Mouse (Mus musculus) lung, embryonic 15.5 days (tissue): ENCODE results near the gene Primpol. TPM values are rescaled to one million over a fixed set of nuclear protein-coding genes. Genes with fewer than 3 reads are reported as not detected.
A peak's percentile ranks its signal among the peaks of the same experiment; 100 is the strongest.

Source experiments
- ATAC-seq: fragments of 200-750 bp; cut with Nextera tagmentation; 2 replicates; pipeline ENCODE4 v1.8.0; 2017; ENCODE audit warnings: moderate number of reproducible peaks, borderline replicate concordance; ENCODE audit not compliant: low FRiP score, low TSS enrichment; ENCODE audit errors: extremely low read depth
- H3K27ac ChIP-seq: fragments of 300-500 bp; sonication (generic); 2 replicates; pipeline ENCODE4 v1.5.1; 2015; ENCODE audit warnings: moderate library complexity, mild to moderate bottlenecking, inconsistent platforms
- H3K27me3 ChIP-seq: fragments of 300-500 bp; sonication (generic); 2 replicates; pipeline ENCODE4 v1.6.1; 2015; ENCODE audit warnings: inconsistent platforms
- H3K36me3 ChIP-seq: fragments of 300-500 bp; sonication (generic); 2 replicates; pipeline ENCODE4 v1.6.1; 2015; ENCODE audit warnings: inconsistent platforms
- H3K4me1 ChIP-seq: fragments of 300-500 bp; sonication (generic); 2 replicates; pipeline ENCODE4 v1.6.1; 2015; ENCODE audit warnings: inconsistent platforms
- H3K4me2 ChIP-seq: fragments of 300-500 bp; sonication (generic); 2 replicates; pipeline ENCODE4 v1.6.1; 2015; ENCODE audit warnings: inconsistent platforms, mild to moderate bottlenecking, moderate library complexity
- H3K4me3 ChIP-seq: fragments of 300-500 bp; sonication (generic); 2 replicates; pipeline ENCODE4 v1.5.1; 2015; ENCODE audit warnings: mild to moderate bottlenecking, inconsistent platforms
- H3K9ac ChIP-seq: fragments of 300-500 bp; sonication (generic); 2 replicates; pipeline ENCODE4 v1.6.1; 2015; ENCODE audit warnings: inconsistent platforms
- H3K9me3 ChIP-seq: fragments of 300-500 bp; sonication (generic); 2 replicates; pipeline ENCODE4 v1.6.1; 2016; ENCODE audit warnings: inconsistent platforms
- WGBS: fragments of 180-500 bp; shearing (Covaris S2); methylation state at CpG from one replicate; pipeline ENCODE4 v1.1.7; 2015; 5-methylcytosine and 5-hydroxymethylcytosine counted together
- polyA plus RNA-seq: library from polyadenylated mRNA; unstranded; fragments of >200 nt; fragmentation: Nextera tagmentation; extraction: Ambion mirVana; gene quantifications from 2 replicates; pipeline ENCODE4 v1.2.1, GENCODE M21; 2015

Gene Primpol
- polyA plus RNA-seq, 1 experiment from 2014 or later = 13.4 TPM

DNA sequence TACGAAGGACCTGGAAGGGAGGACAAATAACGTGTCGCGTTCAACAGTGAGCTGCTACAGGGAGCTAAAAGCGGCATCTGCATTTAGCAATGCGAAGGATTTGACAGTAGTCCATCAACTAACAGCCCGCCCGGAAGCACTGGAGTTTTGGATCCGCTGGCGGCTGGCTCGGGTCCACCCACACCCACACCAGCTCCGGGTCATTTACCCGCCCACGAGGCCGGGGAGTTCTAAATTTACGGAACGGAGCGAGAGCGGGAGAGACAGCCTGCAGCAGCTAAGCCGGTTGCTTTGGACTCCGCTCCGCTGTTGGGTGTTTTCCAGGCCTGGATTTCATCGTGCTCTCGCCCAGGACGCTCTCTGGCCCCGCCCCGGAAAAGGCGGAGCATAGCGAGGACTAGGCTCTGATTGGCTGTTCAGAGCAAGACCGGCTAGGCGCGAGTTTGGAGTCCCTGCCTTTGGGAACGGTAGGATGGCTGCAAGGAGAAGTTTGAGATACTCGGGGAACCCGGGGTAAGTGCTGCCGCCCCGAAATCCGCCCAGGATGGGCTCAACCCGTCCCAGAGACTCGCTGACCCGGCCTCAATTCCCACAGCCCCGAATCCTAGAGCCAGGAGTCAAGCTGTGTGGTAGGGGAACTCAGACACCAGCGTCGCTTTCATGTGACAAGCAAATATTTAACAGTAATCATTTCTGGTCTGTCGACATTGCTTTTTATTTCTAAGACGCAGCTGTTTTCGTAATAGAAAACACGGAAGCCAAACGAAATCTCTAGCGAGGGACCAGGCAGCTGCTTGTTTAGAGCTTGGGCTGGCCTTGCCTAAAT, 65.2 kb downstream of the Primpol start, which contains the start of gene Cenpu:
Gene Cenpu, plus strand, starts transcription at position 414 of the 826 bp plus-strand sequence.
- no peaks in the 10 kb centered on the region for H3K9me3 ChIP-seq

DNA sequence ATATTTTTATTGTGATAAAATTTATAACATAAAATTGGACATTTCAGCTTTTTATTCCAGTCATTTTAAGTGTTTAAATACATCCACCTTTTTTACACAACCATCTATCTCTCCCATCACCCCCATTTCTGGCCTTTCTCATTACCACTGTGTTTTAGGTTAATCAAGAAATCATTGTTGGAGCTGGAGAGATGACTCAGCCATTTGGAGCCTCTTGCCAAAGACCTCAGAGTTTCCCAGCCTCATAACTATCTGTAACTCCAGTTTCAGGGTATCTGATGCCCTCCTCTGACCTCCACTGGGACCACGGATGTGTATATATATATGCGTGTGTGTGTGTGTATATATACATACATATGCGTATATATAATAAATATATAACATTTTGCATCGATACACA, 66.0 kb downstream of the Primpol start:
- Histone ChIP-seq H3K4me2 (peak overlapping the region; percentile 58), H3K4me1 (peaks cover 22% of the 10 kb centered on the region), H3K9me3 (no peaks in the 10 kb centered on the region), H3K4me3 (peak overlapping the region; percentile 68), H3K27me3 (no peaks in the 10 kb centered on the region), H3K27ac (no peak overlapping the region), H3K9ac (no peak overlapping the region), H3K36me3 (0 out of 2 replicates have a peak, but pooled peaks cover 3% of the 10 kb centered on the region)
- 24% methylated on average over 4 of the region's 4 CpGs for WGBS
- ATAC-seq = no peak

More for the DNA sequence above, 65.2 kb downstream of the Primpol start, which contains the start of gene Cenpu:
- Histone ChIP-seq H3K4me3 (peak within 1 kb of the TSS; percentile 68), H3K4me1 (peaks cover 14% of the 10 kb centered on the region), H3K36me3 (0 out of 2 replicates have a peak, but pooled peaks cover 7% of the 10 kb centered on the region), H3K27me3 (no peaks in the 10 kb centered on the region), H3K4me2 (peak within 1 kb of the TSS; percentile 76), H3K27ac (peak within 1 kb of the TSS; percentile 79), H3K9ac (peak within 1 kb of the TSS; percentile 58)
- ATAC-seq = peak; percentile 98
- under 1% methylated on average over 50 of the region's 50 CpGs for WGBS

DNA sequence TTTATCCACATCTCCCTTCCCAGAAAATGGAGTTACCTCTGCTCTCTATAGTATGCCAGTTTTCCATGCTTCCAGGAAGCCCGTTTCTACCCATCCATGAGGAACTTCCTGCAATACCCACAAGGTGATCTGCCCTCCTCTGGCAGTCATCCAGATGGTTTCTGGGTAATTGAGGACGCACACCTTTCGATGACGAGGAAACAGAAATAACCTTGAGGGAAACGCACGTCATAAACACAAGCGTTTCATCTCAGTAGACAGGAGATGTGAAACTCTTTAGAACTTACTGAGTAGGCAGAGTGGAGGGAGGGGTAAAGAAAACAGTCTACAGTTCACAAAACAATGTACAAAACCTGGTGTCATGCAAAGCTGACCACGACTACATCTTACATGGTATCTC, 67.0 kb downstream of the Primpol start:
- no peak for ATAC-seq
- WGBS = 80% methylated on average over 8 of the region's 8 CpGs

DNA sequence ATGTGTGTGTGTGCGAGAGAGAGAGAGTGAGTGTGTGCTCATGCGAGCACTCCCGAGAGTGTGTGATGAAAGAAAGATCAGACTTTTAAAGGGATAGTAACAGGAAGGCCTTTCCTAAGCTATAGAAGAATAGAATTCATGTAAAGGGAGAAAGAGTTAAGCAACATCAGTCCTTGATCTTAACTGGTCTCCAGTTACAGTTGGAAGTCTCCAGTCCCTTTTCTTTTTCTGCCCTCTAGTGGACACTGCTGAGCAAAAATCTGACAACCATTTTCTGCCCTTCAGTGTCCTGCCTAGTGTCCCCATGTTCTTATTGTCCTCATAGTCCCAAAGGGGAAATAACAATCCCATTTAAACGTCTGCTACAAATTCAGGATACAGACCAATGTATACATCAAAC, 69.8 kb downstream of the Primpol start:
- H3K27ac ChIP-seq = no peak overlapping the region
- ATAC-seq = no peak
- no peak overlapping the region for H3K4me3 ChIP-seq
- H3K36me3 ChIP-seq = no peaks in the 10 kb centered on the region
- H3K4me1 ChIP-seq = peaks cover 28% of the 10 kb centered on the region
- no peak overlapping the region for H3K4me2 ChIP-seq
- H3K9me3 ChIP-seq = no peaks in the 10 kb centered on the region
- H3K27me3 ChIP-seq = no peaks in the 10 kb centered on the region
- H3K9ac ChIP-seq = no peak overlapping the region
- 14% methylated on average over 4 of the region's 4 CpGs for WGBS

More for the DNA sequence above, 67.0 kb downstream of the Primpol start:
- Histone ChIP-seq H3K9me3 (no peaks in the 10 kb centered on the region), H3K27ac (no peak overlapping the region), H3K9ac (no peak overlapping the region), H3K4me3 (no peak overlapping the region), H3K4me1 (peaks cover 24% of the 10 kb centered on the region), H3K4me2 (no peak overlapping the region), H3K36me3 (no peaks in the 10 kb centered on the region), H3K27me3 (no peaks in the 10 kb centered on the region)

DNA sequence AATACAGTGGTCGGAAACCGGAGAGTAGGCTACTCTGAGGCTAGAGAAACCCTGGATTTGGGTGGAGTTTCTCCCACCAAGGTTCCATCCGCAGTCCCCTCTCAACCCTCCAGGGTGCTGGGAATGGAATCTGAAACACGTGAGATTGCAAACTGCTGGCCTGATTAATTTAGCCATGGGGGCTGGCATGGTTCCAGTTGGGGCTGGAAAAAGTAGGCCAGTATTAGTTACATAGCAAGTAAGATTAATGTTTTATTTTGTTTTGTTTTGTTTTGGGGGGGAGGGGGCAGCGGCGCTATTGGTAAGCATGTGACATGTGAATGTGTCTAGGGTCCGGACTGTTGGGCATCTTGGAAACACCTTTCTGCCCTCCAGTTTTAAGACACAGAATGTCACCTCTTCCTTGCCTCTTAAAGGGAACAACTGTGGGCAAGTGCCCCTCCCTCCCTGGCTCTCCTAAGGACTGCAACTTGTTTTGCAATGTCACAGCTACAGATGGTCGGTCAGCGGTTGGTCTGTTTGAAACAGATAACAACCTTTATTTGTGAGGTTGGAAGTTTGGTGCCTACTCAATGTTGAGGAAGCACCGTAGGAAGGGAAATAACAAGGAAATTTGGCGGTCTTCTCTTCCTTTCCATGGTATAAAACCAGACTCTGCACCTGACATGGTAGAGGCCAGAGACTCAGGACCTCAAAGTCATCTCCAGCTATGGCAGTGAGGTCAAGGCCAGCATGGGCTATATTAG, 70.4 kb downstream of the Primpol start:
- WGBS = 58% methylated on average over 11 of the region's 11 CpGs
- Histone ChIP-seq H3K4me3 (no peak overlapping the region), H3K36me3 (no peaks in the 10 kb centered on the region), H3K9ac (no peak overlapping the region), H3K4me1 (peaks cover 27% of the 10 kb centered on the region), H3K27ac (no peak overlapping the region), H3K9me3 (no peaks in the 10 kb centered on the region), H3K27me3 (no peaks in the 10 kb centered on the region), H3K4me2 (no peak overlapping the region)
- ATAC-seq = no peak

DNA sequence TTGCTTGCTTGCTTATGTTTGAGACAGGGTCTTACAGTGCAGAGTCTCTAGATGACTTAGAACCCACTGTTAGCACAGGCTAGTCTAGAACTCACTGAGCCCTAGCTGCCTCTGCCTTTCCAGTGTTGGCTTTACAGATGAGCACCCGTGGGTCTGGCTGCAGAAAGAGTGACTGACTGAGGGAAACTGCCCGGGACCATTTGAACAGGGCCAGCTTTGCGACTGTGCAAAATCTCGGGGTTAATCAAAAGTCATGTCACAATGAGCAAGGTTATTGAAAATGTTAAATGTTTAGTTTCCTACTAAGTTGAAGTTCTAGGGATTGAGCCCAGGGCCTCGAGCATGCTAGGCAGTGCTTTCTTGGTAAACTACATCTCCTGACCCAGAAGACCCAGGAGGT, 71.2 kb downstream of the Primpol start:
- Histone ChIP-seq H3K27ac (no peak overlapping the region), H3K36me3 (no peaks in the 10 kb centered on the region), H3K9ac (no peak overlapping the region), H3K4me3 (no peak overlapping the region), H3K9me3 (no peaks in the 10 kb centered on the region), H3K27me3 (no peaks in the 10 kb centered on the region), H3K4me1 (peaks cover 24% of the 10 kb centered on the region), H3K4me2 (no peak overlapping the region)
- WGBS = 88% methylated on average over 5 of the region's 5 CpGs
- no peak for ATAC-seq

DNA sequence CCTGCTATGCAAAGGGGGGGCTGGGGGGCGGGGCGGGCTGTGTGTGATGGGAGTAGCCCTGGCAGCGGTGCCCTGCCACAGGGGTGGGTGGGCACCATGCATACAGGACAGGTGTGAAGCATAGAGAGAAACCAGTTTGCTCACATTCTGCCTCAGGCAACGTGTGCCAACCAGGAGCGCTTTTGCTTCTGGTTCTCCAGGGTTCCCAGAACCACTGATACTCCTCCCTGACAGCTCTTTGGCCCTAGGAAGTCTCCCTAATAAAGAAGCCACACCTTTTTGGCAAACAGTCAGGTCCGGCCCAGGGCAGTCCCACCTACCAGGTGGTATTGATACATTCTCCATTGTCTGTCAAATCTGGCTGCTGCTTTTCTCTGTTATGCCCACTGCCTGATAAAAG, 73.3 kb downstream of the Primpol start:
- no peaks in the 10 kb centered on the region for H3K27me3 ChIP-seq
- peaks cover 30% of the 10 kb centered on the region for H3K4me1 ChIP-seq
- H3K9ac ChIP-seq = no peak overlapping the region
- no peak overlapping the region for H3K27ac ChIP-seq
- 54% methylated on average over 6 of the region's 6 CpGs for WGBS
- H3K4me2 ChIP-seq = no peak overlapping the region
- ATAC-seq = peak; percentile 9; the same call in 1 of the 2 replicates
- no peak overlapping the region for H3K4me3 ChIP-seq
- H3K9me3 ChIP-seq = no peaks in the 10 kb centered on the region
- no peaks in the 10 kb centered on the region for H3K36me3 ChIP-seq

DNA sequence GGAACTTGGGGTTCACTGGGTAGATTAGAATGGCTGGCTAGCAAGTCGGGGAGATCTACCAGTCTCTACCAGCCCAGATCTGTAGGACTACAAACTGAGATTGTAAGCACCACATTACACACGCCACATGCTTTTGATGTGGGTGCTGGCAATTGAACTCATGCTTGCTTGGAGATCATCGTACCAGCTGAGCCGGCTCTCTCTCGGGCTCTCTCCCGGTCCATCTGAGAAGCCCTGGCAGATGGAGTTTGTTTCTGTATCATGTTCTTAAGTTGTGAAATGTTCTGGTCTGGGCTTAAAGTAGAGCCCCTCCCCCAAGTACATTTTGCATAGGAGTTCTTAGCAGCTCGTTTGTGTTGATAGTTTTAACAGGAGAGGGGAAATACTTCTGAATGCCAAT, 73.8 kb downstream of the Primpol start:
- H3K27me3 ChIP-seq = no peaks in the 10 kb centered on the region
- H3K4me1 ChIP-seq = peaks cover 30% of the 10 kb centered on the region
- H3K9me3 ChIP-seq = no peaks in the 10 kb centered on the region
- ATAC-seq = 0 out of 2 replicates have a peak, but pooled peaks have one; percentile 16
- no peak overlapping the region for H3K9ac ChIP-seq
- no peaks in the 10 kb centered on the region for H3K36me3 ChIP-seq
- H3K4me3 ChIP-seq = no peak overlapping the region
- 62% methylated on average over 7 of the region's 7 CpGs for WGBS
- H3K27ac ChIP-seq = no peak overlapping the region
- H3K4me2 ChIP-seq = no peak overlapping the region

DNA sequence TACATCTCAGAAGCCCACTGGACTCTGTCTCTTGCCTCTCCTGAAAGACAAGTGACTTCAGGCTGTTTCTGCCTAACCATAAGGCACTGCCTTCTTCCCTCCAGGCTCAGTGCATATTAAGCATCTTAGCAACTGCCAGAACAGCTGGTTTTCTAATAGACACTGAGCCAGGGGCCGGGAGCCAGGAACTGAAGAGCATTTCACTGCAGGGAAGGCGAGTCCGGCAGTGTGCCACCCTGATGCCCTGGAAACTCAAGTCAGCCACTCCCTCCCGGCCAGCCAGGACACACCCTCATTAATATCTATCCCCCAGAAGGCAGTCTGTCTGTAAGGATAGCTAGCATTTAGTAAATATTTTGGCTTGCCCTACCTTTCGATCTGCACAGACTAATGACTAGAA, 77.3 kb downstream of the Primpol start:
- WGBS = 38% methylated on average over 5 of the region's 5 CpGs
- H3K27me3 ChIP-seq = no peaks in the 10 kb centered on the region
- no peaks in the 10 kb centered on the region for H3K9me3 ChIP-seq
- no peaks in the 10 kb centered on the region for H3K36me3 ChIP-seq
- no peak overlapping the region for H3K27ac ChIP-seq
- H3K4me3 ChIP-seq = no peak overlapping the region
- H3K9ac ChIP-seq = no peak overlapping the region
- H3K4me1 ChIP-seq = peaks cover 16% of the 10 kb centered on the region
- no peak for ATAC-seq
- no peak overlapping the region for H3K4me2 ChIP-seq

DNA sequence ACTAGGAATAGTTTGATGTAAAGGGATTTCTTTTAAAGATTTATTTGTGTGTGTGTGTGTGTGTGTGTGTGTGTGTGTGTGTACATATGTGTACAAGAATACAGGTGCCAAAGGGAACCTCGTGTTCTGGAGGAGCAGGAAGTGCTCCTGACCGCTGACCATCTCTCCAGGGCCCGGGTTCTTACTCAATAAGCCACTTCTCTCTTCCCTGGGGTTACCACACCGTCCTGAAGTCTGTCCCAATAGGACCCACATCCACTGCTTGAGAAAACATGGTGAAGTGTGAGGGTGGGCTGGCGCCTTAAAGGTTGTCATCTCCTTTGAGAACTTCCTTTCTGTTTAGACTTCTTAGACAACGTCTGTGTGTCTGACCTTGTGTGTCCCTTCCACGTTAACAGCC, 83.1 kb downstream of the Primpol start:
- no peak overlapping the region for H3K27ac ChIP-seq
- H3K4me1 ChIP-seq = no peaks in the 10 kb centered on the region
- H3K9me3 ChIP-seq = no peaks in the 10 kb centered on the region
- no peak for ATAC-seq
- WGBS = 77% methylated on average over 7 of the region's 7 CpGs
- no peak overlapping the region for H3K4me3 ChIP-seq
- H3K4me2 ChIP-seq = no peak overlapping the region
- no peaks in the 10 kb centered on the region for H3K27me3 ChIP-seq
- H3K9ac ChIP-seq = no peak overlapping the region
- no peaks in the 10 kb centered on the region for H3K36me3 ChIP-seq

DNA sequence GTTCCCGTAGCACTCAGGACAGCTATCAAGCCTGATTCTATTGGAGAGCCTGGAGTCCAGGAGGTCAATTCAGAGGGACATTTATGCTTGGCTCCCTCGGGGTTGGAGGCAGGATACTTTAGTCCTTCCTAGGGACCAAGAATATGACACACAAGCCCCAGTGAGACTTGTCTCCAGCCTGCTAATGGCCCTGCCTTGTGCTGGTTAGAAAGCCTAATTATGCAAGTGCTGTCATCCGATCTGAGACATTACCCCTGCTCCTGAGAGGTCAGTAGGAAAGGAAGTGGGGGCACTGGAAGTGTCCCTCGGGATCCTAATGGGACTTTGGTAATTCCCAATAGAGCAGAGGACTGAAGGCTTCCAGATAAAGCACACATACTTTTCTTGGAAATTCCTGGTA, 86.5 kb downstream of the Primpol start:
- WGBS = 54% methylated on average over 4 of the region's 4 CpGs
- no peak for ATAC-seq
- no peak overlapping the region for H3K4me2 ChIP-seq
- H3K36me3 ChIP-seq = no peaks in the 10 kb centered on the region
- H3K4me1 ChIP-seq = no peaks in the 10 kb centered on the region
- H3K9me3 ChIP-seq = no peaks in the 10 kb centered on the region
- H3K27ac ChIP-seq = no peak overlapping the region
- no peak overlapping the region for H3K9ac ChIP-seq
- no peaks in the 10 kb centered on the region for H3K27me3 ChIP-seq
- no peak overlapping the region for H3K4me3 ChIP-seq

DNA sequence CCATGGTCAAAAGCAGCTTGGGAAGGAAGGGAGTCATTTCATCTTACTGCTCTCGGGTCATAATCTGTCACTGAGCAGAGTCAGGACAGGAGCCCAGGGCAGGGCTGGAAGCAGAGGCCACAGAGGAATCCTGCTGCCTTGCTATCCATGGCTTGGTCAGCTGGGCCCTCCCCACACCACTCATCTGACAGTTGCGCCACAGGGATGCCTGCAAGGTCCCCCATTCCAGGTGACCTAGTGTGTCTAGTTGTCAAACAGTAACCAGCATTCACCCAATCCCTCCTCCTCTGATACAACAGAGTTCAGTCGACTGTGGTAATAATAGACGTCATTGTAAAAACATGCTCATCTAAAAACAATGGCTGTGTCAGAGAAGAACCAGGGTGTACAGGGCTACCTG, 87.5 kb downstream of the Primpol start:
- no peak overlapping the region for H3K9ac ChIP-seq
- no peaks in the 10 kb centered on the region for H3K4me1 ChIP-seq
- H3K27ac ChIP-seq = no peak overlapping the region
- 70% methylated on average over 4 of the region's 4 CpGs for WGBS
- H3K27me3 ChIP-seq = no peaks in the 10 kb centered on the region
- no peak for ATAC-seq
- no peak overlapping the region for H3K4me3 ChIP-seq
- H3K9me3 ChIP-seq = no peaks in the 10 kb centered on the region
- H3K36me3 ChIP-seq = no peaks in the 10 kb centered on the region
- no peak overlapping the region for H3K4me2 ChIP-seq
